Mouse (Mus musculus) embryonic stem cell, embryonic (primary cell): ENCODE measurements around the gene Abcg5.

Source experiments
- CTCF ChIA-PET, 4 experiments: fragments of 300-600 bp in 2 of 4; fragments of 350-600 bp in 2 of 4; sonication (Branson Sonifier 250); formaldehyde crosslinking; loops; one replicate each; lab custom pipeline; 2022; ENCODE audit warnings: inconsistent platforms in 2 of 4; lab: Charles Lee
- POLR2A ChIA-PET, 4 experiments: fragments of 300-600 bp in 2 of 4; fragments of 350-600 bp in 2 of 4; sonication (Branson Sonifier 250); formaldehyde crosslinking; loops; one replicate each; lab custom pipeline; 2022; ENCODE audit warnings: antibody characterized with exemption in 4 of 4, inconsistent platforms in 1 of 4; lab: Charles Lee

Gene Abcg5

DNA sequence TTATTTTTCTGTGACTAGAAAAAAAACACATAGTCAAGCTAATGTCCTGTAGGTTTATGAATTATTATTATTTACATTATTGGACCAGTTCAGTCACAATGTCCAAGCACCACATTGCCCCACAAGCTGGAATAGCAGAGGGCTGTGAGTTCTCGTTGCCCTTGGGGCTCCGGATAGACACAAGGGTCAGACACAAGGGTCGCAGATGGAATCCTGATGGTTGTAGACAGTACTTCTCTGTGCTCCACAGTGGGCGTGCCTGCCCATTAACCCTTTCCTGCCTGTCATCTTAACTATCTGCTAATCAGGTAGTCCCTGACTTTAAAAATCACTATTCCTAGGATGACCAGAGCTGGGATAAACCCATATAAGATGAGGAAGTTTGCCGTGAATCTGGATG lies 24.6 kb downstream of the Abcg5 start:
- POLR2A ChIA-PET = interaction anchor here in 1 of 4 experiments (0.6 to 1.3 kb wide), 2 partner anchors 10 to 13 kb away, joined by 3 read pairs; no protein-coding TSS in a partner anchor
- CTCF ChIA-PET = no interaction called here

DNA sequence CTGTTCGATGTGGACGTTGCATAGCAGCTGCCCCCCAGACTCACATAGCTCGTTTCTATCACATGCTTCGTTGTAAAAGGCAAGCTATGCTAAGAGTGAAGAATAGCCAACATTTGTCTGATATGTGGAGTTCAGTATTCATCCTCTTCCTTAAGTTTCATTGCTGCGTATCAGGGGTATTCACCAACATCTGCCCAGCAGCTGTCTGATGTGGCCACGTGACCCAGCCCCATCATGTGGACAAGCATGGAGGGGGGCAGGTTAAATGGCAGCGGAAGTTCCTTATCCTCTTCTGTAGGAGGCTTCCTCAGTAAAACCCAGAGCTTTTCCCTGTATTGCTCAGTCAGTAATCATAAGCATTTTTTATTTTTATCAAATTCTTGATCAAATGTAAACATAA lies 25.0 kb downstream of the Abcg5 start:
- ChIA-PET CTCF (no interaction called here), POLR2A (interaction anchor here in 1 of 4 experiments (0.6 to 1.3 kb wide), 3 partner anchors 11 to 301 kb away, joined by 3 to 8 read pairs (median 3); no protein-coding TSS in a partner anchor)

DNA sequence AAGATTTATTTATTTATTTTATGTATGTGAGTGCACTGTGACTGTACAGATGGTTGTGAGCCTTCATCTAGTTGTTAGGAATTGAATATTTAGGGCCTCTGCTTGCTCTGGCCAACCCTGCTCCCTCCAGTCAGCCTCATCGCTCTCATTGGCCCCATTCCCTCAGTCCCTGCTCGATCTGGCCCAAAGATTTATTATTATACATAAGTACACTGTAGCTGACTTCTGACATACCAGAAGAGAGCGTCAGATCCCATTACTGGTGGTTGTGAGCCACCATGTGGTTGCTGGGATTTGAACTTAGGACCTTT lies 25.4 kb downstream of the Abcg5 start:
- CTCF ChIA-PET = no interaction called here
- POLR2A ChIA-PET = interaction anchor here in 1 of 4 experiments (0.7 kb wide), 1 partner anchor 302 kb away, joined by 8 read pairs; no protein-coding TSS in a partner anchor

GRCm38 (mm10) chr17:84656653-84657421 lies 26.0 kb downstream of the Abcg5 start:
- ChIA-PET POLR2A (interaction anchor here in 2 of 4 experiments (0.5 to 1.0 kb wide), 3 partner anchors 14 to 302 kb away, joined by 5 to 8 read pairs (median 6); no protein-coding TSS in a partner anchor), CTCF (interaction anchor here in 1 of 4 experiments (0.6 kb wide), 1 partner anchor 26 kb away, joined by 3 read pairs; the partner anchor contains the start of gene Abcg5)

DNA sequence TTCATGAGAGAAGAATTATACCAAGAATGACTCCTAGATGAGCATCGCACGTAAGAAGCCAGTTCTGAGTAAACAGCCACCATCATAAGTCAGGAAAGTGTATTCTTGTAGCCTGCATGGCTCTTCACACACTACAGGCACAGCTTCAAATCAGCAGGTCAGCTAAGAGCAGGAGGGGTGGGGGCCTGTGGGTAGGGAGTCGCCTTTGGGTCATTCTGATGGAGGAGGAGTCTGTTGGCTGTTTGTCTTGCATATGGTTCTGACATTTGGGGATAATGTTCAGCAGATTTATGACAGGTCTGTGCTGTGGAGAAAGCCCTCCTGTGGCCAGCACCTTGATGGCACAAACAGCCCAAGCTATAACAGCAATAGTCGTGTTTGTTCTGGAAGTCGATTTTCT lies 26.6 kb downstream of the Abcg5 start:
- ChIA-PET POLR2A (interaction anchor here in 2 of 4 experiments (0.5 to 1.0 kb wide), 2 partner anchors 13 to 76 kb away, joined by 5 to 6 read pairs; no protein-coding TSS in a partner anchor), CTCF (interaction anchor here in 1 of 4 experiments (0.6 kb wide), 1 partner anchor 27 kb away, joined by 3 read pairs; the partner anchor contains the start of gene Abcg5)

DNA sequence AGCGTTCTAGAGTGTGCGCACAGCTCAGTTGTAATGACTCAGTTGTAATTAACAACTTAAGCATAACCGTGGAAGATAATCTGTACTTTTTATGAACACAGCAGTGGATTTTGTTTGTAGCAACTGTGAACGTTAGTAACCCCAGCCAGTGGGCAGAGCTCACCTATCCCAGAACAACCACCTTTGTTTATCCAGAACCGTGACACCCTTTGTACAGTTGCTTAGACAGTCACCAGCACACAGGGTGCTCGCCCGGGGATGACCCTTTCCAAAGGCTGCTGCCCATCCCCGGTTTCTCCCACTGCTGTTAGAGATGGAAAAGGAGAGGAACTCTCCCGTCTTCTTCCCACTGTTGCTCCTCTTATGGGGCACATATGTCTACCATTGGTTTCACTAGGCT lies 29.3 kb downstream of the Abcg5 start:
- ChIA-PET CTCF (interaction anchor here in 1 of 4 experiments (0.6 kb wide), 1 partner anchor 55 kb away, joined by 3 read pairs; no protein-coding TSS in a partner anchor), POLR2A (interaction anchor here in 1 of 4 experiments (0.6 to 1.3 kb wide), 3 partner anchors 8 to 37 kb away, joined by 3 read pairs; no protein-coding TSS in a partner anchor)

GRCm38 (mm10) chr17:84650302-84651017 lies 32.4 kb downstream of the Abcg5 start:
- ChIA-PET CTCF (no interaction called here), POLR2A (no interaction called here)

GRCm38 (mm10) chr17:84647630-84648029 lies 35.2 kb downstream of the Abcg5 start:
- ChIA-PET POLR2A (interaction anchor here in 1 of 4 experiments (0.6 kb wide), 1 partner anchor 80 kb away, joined by 3 read pairs; no protein-coding TSS in a partner anchor), CTCF (no interaction called here)

- POLR2A ChIA-PET = interaction anchor here in 1 of 4 experiments (1.0 kb wide), 1 partner anchor 8 kb away, joined by 3 read pairs; no protein-coding TSS in a partner anchor
- CTCF ChIA-PET = no interaction called here
Observed at GRCm38 (mm10) chr17:84646477-84646876, 36.3 kb downstream of the Abcg5 start.

DNA sequence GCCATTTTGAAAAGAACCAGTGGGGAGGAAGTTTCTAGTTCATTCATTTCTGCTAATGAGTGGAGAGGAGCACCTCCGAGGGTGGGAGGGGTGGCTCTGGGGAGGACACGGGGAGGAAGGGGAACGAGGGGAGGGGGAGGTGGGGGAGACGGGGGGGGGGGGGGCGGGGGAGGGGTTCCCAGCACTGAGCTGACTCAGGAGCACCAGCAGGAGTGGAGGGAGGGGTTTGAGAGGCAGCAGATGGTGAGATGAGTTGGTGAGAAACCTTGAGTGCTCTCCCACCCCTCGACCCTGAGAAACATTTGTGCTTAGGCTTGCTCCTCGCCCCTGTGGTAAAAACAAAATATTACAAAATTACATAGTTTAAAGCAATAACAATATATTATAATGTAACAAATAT lies 36.9 kb downstream of the Abcg5 start:
- ChIA-PET POLR2A (no interaction called here), CTCF (no interaction called here)

DNA sequence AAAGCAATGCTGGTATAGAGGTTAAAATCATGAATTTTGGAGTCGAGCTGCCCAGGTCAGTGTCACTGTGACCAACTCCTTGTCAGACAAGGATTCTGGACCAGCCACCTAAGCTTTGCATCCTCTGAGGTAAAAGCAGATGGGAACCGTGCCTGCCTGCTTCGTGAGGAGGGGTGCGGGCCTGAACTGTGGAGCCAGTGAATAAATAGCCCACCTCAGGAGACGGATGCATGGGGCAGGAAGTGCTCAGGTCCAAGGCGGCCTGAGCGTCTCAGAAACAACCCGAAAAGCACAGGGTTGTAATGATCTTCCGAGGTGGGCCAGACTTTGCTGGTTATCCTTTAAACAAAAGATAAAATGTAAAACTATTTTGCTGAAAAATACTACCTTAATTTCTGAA lies 37.7 kb downstream of the Abcg5 start:
- ChIA-PET CTCF (no interaction called here), POLR2A (interaction anchor here in 2 of 4 experiments (0.5 to 1.3 kb wide), 4 partner anchors 8 to 86 kb away, joined by 3 to 4 read pairs (median 3); no protein-coding TSS in a partner anchor)

- ChIA-PET POLR2A (interaction anchor here in 2 of 4 experiments (0.5 to 1.3 kb wide), 7 partner anchors 9 to 440 kb away, joined by 3 to 6 read pairs (median 3); no protein-coding TSS in a partner anchor), CTCF (no interaction called here)
Observed at GRCm38 (mm10) chr17:84644292-84645050, 38.3 kb downstream of the Abcg5 start.

- CTCF ChIA-PET = interaction anchor here in 3 of 4 experiments (0.6 to 1.8 kb wide), 5 partner anchors 9 to 966 kb away, joined by 3 to 8 read pairs (median 4); no protein-coding TSS in a partner anchor
Observed at GRCm38 (mm10) chr17:84642324-84642723, 40.5 kb downstream of the Abcg5 start.

DNA sequence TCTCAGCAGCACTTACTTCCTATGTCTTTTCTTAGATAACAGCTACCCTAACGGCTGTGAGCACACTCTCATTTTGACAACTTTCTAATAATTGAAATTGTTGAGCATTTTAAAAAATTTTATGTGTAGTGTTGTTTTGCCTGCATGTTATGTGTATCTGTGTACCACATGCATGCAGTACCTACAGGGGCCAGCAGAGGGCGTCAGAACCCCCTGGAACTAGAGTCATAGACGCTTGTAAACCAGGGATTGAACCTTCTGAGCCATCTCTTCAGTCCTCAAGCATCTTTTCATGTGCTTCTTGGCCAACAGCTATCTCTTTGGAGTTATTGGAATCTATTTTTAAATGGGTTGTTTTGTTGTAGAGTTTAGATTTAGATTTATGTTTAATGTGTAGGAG lies 40.9 kb downstream of the Abcg5 start:
- ChIA-PET CTCF (interaction anchor here in 3 of 4 experiments (0.6 to 1.8 kb wide), 4 partner anchors 10 to 966 kb away, joined by 3 to 6 read pairs (median 4); no protein-coding TSS in a partner anchor), POLR2A (interaction anchor here in 2 of 4 experiments (1.0 to 1.5 kb wide), 3 partner anchors 10 to 111 kb away, joined by 3 read pairs; no protein-coding TSS in a partner anchor)

More at GRCm38 (mm10) chr17:84642324-84642723, 40.5 kb downstream of the Abcg5 start:
- POLR2A ChIA-PET = interaction anchor here in 3 of 4 experiments (0.6 to 1.5 kb wide), 7 partner anchors 10 to 797 kb away, joined by 3 to 6 read pairs (median 3); no protein-coding TSS in a partner anchor

DNA sequence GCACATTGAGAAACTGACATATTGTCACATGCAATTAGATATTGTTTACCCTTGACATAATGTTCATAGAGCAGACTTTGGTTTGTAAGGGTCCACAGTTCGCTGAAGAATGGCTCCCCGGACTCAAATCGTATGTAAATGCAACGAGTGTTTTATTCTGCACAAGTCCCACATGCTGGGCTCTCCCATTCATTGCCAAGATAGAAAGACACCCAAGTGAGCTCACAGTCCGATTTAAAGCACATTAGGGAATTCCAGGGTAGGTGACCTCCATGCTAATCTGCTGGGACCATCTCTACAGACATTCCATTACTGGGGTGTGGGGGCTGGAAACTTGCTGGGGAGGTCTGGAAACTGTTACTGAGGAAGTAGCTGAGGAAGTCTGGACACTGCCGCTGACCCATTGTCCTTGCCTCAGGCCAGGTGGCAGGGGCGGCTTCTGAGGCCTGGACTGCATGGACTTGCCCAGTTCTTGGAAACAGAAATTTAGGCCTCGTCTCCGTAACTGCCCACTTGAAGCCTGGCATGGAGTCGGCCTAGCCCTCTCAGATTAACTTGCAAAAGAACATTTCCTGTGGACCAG lies 42.9 kb downstream of the Abcg5 start:
- ChIA-PET POLR2A (interaction anchor here in 2 of 4 experiments (0.7 to 1.2 kb wide), 5 partner anchors 971 to 985 kb away, joined by 3 to 52 read pairs (median 4); no protein-coding TSS in a partner anchor), CTCF (interaction anchor here in 2 of 4 experiments (0.6 kb wide), 3 partner anchors 73 to 772 kb away, joined by 4 read pairs; no protein-coding TSS in a partner anchor)

DNA sequence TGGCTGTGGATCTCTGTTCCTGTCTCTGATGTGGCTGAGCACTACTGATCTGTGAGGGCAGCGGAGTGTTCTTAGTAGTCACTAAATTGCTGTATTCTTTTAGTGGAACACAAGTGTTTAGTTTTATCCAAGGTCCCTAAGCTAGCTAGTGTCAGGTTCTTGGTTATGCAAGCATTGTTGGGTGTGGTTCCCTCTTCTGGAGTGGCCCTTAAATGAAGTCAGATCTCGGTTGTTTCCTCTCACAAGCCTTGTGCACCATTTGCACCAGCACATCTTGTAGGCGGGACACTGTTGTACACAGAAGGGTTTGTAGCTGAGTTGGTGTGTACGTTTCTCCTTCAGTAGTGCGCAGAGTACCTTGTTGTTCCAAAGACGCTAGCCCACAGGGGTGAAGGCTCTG lies 44.8 kb downstream of the Abcg5 start:
- ChIA-PET POLR2A (interaction anchor here in 2 of 4 experiments (0.6 to 1.0 kb wide), 4 partner anchors 9 to 385 kb away, joined by 3 read pairs; no protein-coding TSS in a partner anchor), CTCF (interaction anchor here in 2 of 4 experiments (0.5 to 0.6 kb wide), 2 partner anchors 46 to 552 kb away, joined by 3 read pairs; no protein-coding TSS in a partner anchor)

GRCm38 (mm10) chr17:84636328-84636727 lies 46.5 kb downstream of the Abcg5 start:
- POLR2A ChIA-PET = interaction anchor here in 3 of 4 experiments (0.5 to 1.1 kb wide), 6 partner anchors 9 to 51 kb away, joined by 3 to 5 read pairs (median 3); no protein-coding TSS in a partner anchor
- CTCF ChIA-PET = interaction anchor here in 1 of 4 experiments (0.7 kb wide), 1 partner anchor 556 kb away, joined by 6 read pairs; no protein-coding TSS in a partner anchor
